Mouse (Mus musculus): ENCODE data around the gene Stk35. TPM values are rescaled to one million over a fixed set of nuclear protein-coding genes. Genes with fewer than 3 reads are reported as not detected.

The Stk35 gene
- total RNA-seq, 2 experiments from 2014 or later, result 30.1 to 31.1 TPM

Other genes with a start within 250 kb of the Stk35 start
- gene Sirpa, start 207.7 kb upstream of the Stk35 start, total RNA-seq (2021), result 100 to 1,000 TPM; 295 to 305 TPM
- gene Pdyn, start 100.7 kb upstream of the Stk35 start, total RNA-seq (2021), result 10 to 100 TPM; 11.9 to 18.7 TPM
- gene Tgm3, start 211.8 kb downstream of the Stk35 start, total RNA-seq (2021), result under 1 TPM; 0.28 to 0.37 TPM